Mouse (Mus musculus) limb, embryonic 14.5 days (tissue): ENCODE data around the gene Usp44. TPM values are rescaled to one million over a fixed set of nuclear protein-coding genes. Genes with fewer than 3 reads are reported as not detected.
A peak's percentile ranks its signal among the peaks of the same experiment; 100 is the strongest.

ENCODE experiments used
- ATAC-seq: fragments of 200-750 bp; cut with Nextera tagmentation; 2 replicates; pipeline ENCODE4 v1.8.0; 2017; ENCODE audit warnings: low read depth, moderate number of reproducible peaks, moderate TSS enrichment; ENCODE audit not compliant: low FRiP score
- DNase-seq: peaks from one replicate; pipeline ENCODE4 v3.0.0-alpha.2; 2015; ENCODE audit warnings: low spot score
- H3K27ac ChIP-seq: fragments of 300-500 bp; sonication (generic); replicated peaks from 2 replicates; pipeline ENCODE4 v1.5.1; 2014; ENCODE audit warnings: low read depth, mild to moderate bottlenecking, low read length, moderate library complexity, mixed read lengths
- H3K27me3 ChIP-seq: fragments of 300-500 bp; sonication (generic); 2 replicates; pipeline ENCODE4 v1.6.1; 2014; ENCODE audit warnings: low read length, mixed read lengths; ENCODE audit not compliant: control insufficient read depth, insufficient read depth
- H3K36me3 ChIP-seq: fragments of 300-500 bp; sonication (generic); 2 replicates; pipeline ENCODE4 v1.6.1; 2014; ENCODE audit warnings: mild to moderate bottlenecking, low read length, moderate library complexity, mixed read lengths; ENCODE audit not compliant: control insufficient read depth, insufficient read depth
- H3K4me1 ChIP-seq: fragments of 300-500 bp; sonication (generic); 2 replicates; pipeline ENCODE4 v1.6.1; 2014; ENCODE audit warnings: antibody characterized with exemption, low read length, mixed read lengths; ENCODE audit not compliant: control insufficient read depth, insufficient read depth
- H3K4me2 ChIP-seq: fragments of 300-500 bp; sonication (generic); replicated peaks from 2 replicates; pipeline ENCODE4 v1.6.1; 2014; ENCODE audit warnings: low read depth, mild to moderate bottlenecking, low read length, moderate library complexity; ENCODE audit not compliant: severe bottlenecking
- H3K4me3 ChIP-seq: fragments of 300-500 bp; sonication (generic); replicated peaks from 2 replicates; pipeline ENCODE4 v1.5.1; 2014; ENCODE audit warnings: low read length
- H3K9ac ChIP-seq: fragments of 300-500 bp; sonication (generic); 2 replicates; pipeline ENCODE4 v1.6.1; 2014; ENCODE audit warnings: mild to moderate bottlenecking, low read depth, low read length, moderate library complexity; ENCODE audit not compliant: severe bottlenecking
- H3K9me3 ChIP-seq: fragments of 300-500 bp; sonication (generic); 2 replicates; pipeline ENCODE4 v1.6.1; 2016; ENCODE audit warnings: low read length; ENCODE audit not compliant: control insufficient read depth
- POLR2A ChIP-seq: fragments of 200-500 bp; IDR thresholded peaks from 2 replicates; pipeline ENCODE4 v1.8.0; 2012; ENCODE audit warnings: inconsistent platforms, mild to moderate bottlenecking, moderate library complexity, borderline replicate concordance; ENCODE audit not compliant: insufficient read depth, insufficient read length; ENCODE audit errors: extremely low read depth
- WGBS: fragments of 180-500 bp; shearing (Covaris S2); extraction: QIAGEN DNeasy Blood & Tissue Kit; methylation state at CpG from one replicate; pipeline ENCODE4 v1.1.7; 2014; 5-methylcytosine and 5-hydroxymethylcytosine counted together
- polyA plus RNA-seq, 2 experiments: library from polyadenylated mRNA; depleted of rRNA in 1 of 2; stranded (reverse) in 1 of 2; unstranded in 1 of 2; fragments of >200 nt; fragmentation: Nextera tagmentation in 1 of 2; extraction: Ambion mirVana in 1 of 2; gene quantifications; 2 replicates each; pipeline versions ENCODE4 v1.2.1 to v1.2.3; 2012 to 2014

Usp44 gene
- 0.70 and 0.88 TPM in 2 replicates for polyA plus RNA-seq (2012; rRNA removed)
- 0.70 and 1.1 TPM in 2 replicates for polyA plus RNA-seq (2014; fragmentation: Nextera tagmentation; extraction: Ambion mirVana)

- peaks cover 61% of the 10 kb centered on the region for H3K27me3 ChIP-seq
- H3K36me3 ChIP-seq: no peaks in the 10 kb centered on the region
- peak within 1 kb of the TSS; percentile 13; the same call in 1 of the 2 replicates for H3K4me2 ChIP-seq
- ATAC-seq (no peak), DNase-seq (no peak)
- no peaks in the 10 kb centered on the region for H3K9me3 ChIP-seq
- peaks cover 12% of the 10 kb centered on the region for H3K4me1 ChIP-seq
- 8% methylated on average over 22 of the region's 22 CpGs for WGBS
- no peak for TF ChIP-seq POLR2A
- H3K9ac ChIP-seq: no peak within 1 kb of the TSS
- H3K4me3 ChIP-seq: peak within 1 kb of the TSS; percentile 3; the same call in 1 of the 2 replicates
- no peak within 1 kb of the TSS for H3K27ac ChIP-seq
Observed at GRCm38 (mm10) chr10:93830931-93831729, at the start of gene Usp44. TSS of gene Usp44 (plus strand) at chr10:93831555.

GRCm38 (mm10) chr10:93783216-93784013 lies 47.9 kb upstream of the Usp44 start:
- TF ChIP-seq POLR2A: no peak
- ATAC-seq: no peak
- Histone ChIP-seq H3K4me1 (no peaks in the 10 kb centered on the region), H3K4me2 (no peak overlapping the region), H3K27ac (no peak overlapping the region), H3K27me3 (no peaks in the 10 kb centered on the region), H3K9ac (no peak overlapping the region), H3K36me3 (no peaks in the 10 kb centered on the region), H3K4me3 (no peak overlapping the region), H3K9me3 (no peaks in the 10 kb centered on the region)
- no peak for DNase-seq
- WGBS: 74% methylated on average over 15 of the region's 15 CpGs

- no peak for TF ChIP-seq POLR2A
- Histone ChIP-seq H3K9ac (no peak overlapping the region), H3K9me3 (no peaks in the 10 kb centered on the region), H3K4me2 (0 out of 2 replicates have a peak overlapping the region, but pooled peaks have one; percentile 8), H3K36me3 (no peaks in the 10 kb centered on the region), H3K4me3 (no peak overlapping the region), H3K27ac (no peak overlapping the region; the same call in 1 of the 2 replicates), H3K27me3 (no peaks in the 10 kb centered on the region), H3K4me1 (peaks cover 8% of the 10 kb centered on the region)
- DNase-seq (peak; percentile 83), ATAC-seq (peak; percentile 67; the same call in 1 of the 2 replicates)
- 46% methylated on average over 8 of the region's 8 CpGs for WGBS
Observed at GRCm38 (mm10) chr10:93799711-93800362, 31.5 kb upstream of the Usp44 start.

GRCm38 (mm10) chr10:93800363-93800722 lies 31.0 kb upstream of the Usp44 start:
- no peak overlapping the region for H3K4me3 ChIP-seq
- no peaks in the 10 kb centered on the region for H3K9me3 ChIP-seq
- ATAC-seq (peak; percentile 44; the same call in 1 of the 2 replicates), DNase-seq (no peak)
- H3K36me3 ChIP-seq: no peaks in the 10 kb centered on the region
- H3K4me1 ChIP-seq: peaks cover 8% of the 10 kb centered on the region
- H3K9ac ChIP-seq: no peak overlapping the region
- H3K27ac ChIP-seq: no peak overlapping the region; the same call in 1 of the 2 replicates
- no peak for TF ChIP-seq POLR2A
- WGBS: 34% methylated on average over 4 of the region's 4 CpGs
- no peaks in the 10 kb centered on the region for H3K27me3 ChIP-seq
- H3K4me2 ChIP-seq: 0 out of 2 replicates have a peak overlapping the region, but pooled peaks have one; percentile 8

GRCm38 (mm10) chr10:93800895-93801294 lies 30.5 kb upstream of the Usp44 start:
- Histone ChIP-seq H3K27ac (no peak overlapping the region), H3K36me3 (no peaks in the 10 kb centered on the region), H3K27me3 (no peaks in the 10 kb centered on the region), H3K4me2 (no peak overlapping the region), H3K4me3 (no peak overlapping the region), H3K9me3 (no peaks in the 10 kb centered on the region), H3K9ac (no peak overlapping the region), H3K4me1 (peaks cover 8% of the 10 kb centered on the region)
- TF ChIP-seq POLR2A: no peak
- DNase-seq (no peak), ATAC-seq (no peak)
- 74% methylated on average over 5 of the region's 5 CpGs for WGBS
